In the genomic region with DNA sequence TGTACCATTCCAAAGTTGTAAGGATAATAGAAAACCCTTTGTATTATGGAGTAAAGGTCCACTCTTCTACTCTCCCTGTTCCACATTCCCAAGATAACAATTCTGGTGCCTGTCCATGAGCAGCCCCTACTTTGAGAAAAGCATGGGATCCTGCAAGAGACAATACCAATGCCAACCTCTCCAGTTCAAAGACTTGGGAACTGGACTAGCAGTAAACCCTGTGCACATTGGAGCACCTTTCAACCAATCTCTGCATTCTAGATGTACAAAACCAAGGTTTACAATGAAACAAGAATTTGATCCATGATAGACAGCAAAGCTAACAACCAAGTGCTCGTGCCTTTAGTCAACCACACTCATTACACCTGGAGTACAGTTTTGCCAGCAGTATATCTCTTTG, we compare ENCODE assay signal across 8 mouse cellular contexts. TPM values are rescaled to one million over a fixed set of nuclear protein-coding genes. Genes with fewer than 3 reads are reported as not detected.
DNase-seq lines count a peak whose midpoint lies in the region; ATAC-seq and TF ChIP-seq lines count a peak whose summit lies in the region.

No protein-coding gene starts in this region.

- DNase-seq in heart, adult 18-20 months = no peak
- DNase-seq in MEL (ENCODE audit: low read depth, low spot score) = peak; percentile 27
- no peak for DNase-seq in hindbrain, embryonic 10.5 days (ENCODE audit: low spot score)
- peak; percentile 83 for DNase-seq in midbrain, embryonic 11.5 days (ENCODE audit: low spot score, missing footprints)
- DNase-seq in left cerebral cortex, adult 18-20 months (ENCODE audit: low spot score in 2 of 2) = no peak
- DNase-seq in urinary bladder, postnatal 36 days (ENCODE audit: low spot score in 2 of 2) = no peak
- DNase-seq in kidney, postnatal 25 days = no peak

- ATAC-seq in heart, embryonic 14.5 days (ENCODE audit: insufficient number of reproducible peaks, insufficient read depth, low FRiP score, low read depth) = no peak
- ATAC-seq in midbrain, embryonic 11.5 days (ENCODE audit: low FRiP score) = no peak

- no peaks in the 10 kb centered on the region for H3K27me3 ChIP-seq in heart, embryonic 14.5 days (ENCODE audit: control insufficient read depth, insufficient read depth, low read length)
- H3K27me3 ChIP-seq in MEL (ENCODE audit: control insufficient read depth in 1 of 2, insufficient read depth in 2 of 2, low read length in 2 of 2) = no peaks in the 10 kb centered on the region
- no peaks in the 10 kb centered on the region for H3K27me3 ChIP-seq in hindbrain, embryonic 10.5 days (ENCODE audit: insufficient read depth, poor library complexity, severe bottlenecking)
- H3K27me3 ChIP-seq in midbrain, embryonic 11.5 days (ENCODE audit: control insufficient read depth, insufficient read depth, low read length) = no peaks in the 10 kb centered on the region

- TF ChIP-seq EP300 in MEL (IDR thresholded peaks at IDR 0.05; ENCODE audit: low read depth in 1 of 2, low read length in 2 of 2) = no peak

- peak overlapping the region; percentile 85 for H3K9ac ChIP-seq in heart, embryonic 14.5 days (ENCODE audit: low read length)
- H3K9ac ChIP-seq in MEL (ENCODE audit: control insufficient read depth, low read depth, low read length, poor library complexity, severe bottlenecking) = peak overlapping the region; percentile 64
- H3K9ac ChIP-seq in midbrain, embryonic 11.5 days (ENCODE audit: low read length) = peak overlapping the region; percentile 73

- H3K9me3 ChIP-seq in heart, embryonic 14.5 days (ENCODE audit: control insufficient read depth, low read length) = no peaks in the 10 kb centered on the region
- H3K9me3 ChIP-seq in MEL (replicated peaks; ENCODE audit: insufficient read depth, low read length) = no peaks in the 10 kb centered on the region
- no peaks in the 10 kb centered on the region; the same call in 1 of the 2 replicates for H3K9me3 ChIP-seq in hindbrain, embryonic 10.5 days
- no peaks in the 10 kb centered on the region for H3K9me3 ChIP-seq in midbrain, embryonic 11.5 days (ENCODE audit: control insufficient read depth, low read length)

- no peak for TF ChIP-seq CTCF in MEL (IDR thresholded peaks at IDR 0.05 in 2 of 3, conservative IDR thresholded peaks at IDR 0.05 in 1 of 3; ENCODE audit: control insufficient read depth in 1 of 3, insufficient read depth in 1 of 3, low read depth in 2 of 3, low read length in 3 of 3, poor library complexity in 1 of 3, severe bottlenecking in 1 of 3)

- peak overlapping the region; percentile 74 for H3K4me2 ChIP-seq in heart, embryonic 14.5 days (ENCODE audit: low read length)
- H3K4me2 ChIP-seq in midbrain, embryonic 11.5 days = peak overlapping the region; percentile 71

- TF ChIP-seq POLR2A in MEL (IDR thresholded peaks at IDR 0.05; ENCODE audit: control insufficient read depth in 1 of 2, insufficient read depth in 1 of 2, low read depth in 1 of 2, low read length in 2 of 2, poor library complexity in 1 of 2) = no peak

- H3K4me1 ChIP-seq in heart, embryonic 14.5 days (ENCODE audit: control insufficient read depth in 2 of 2, insufficient read depth in 2 of 2, low read length in 2 of 2) = no peaks in the 10 kb centered on the region
- peaks cover 0 to 17% of the 10 kb centered on the region in 2 experiments; a peak in 2 of 4 replicates for H3K4me1 ChIP-seq in MEL (ENCODE audit: control insufficient read depth in 1 of 2, insufficient read depth in 2 of 2, low read length in 2 of 2)
- H3K4me1 ChIP-seq in hindbrain, embryonic 10.5 days (replicated peaks) = peaks cover 16% of the 10 kb centered on the region
- H3K4me1 ChIP-seq in midbrain, embryonic 11.5 days (ENCODE audit: control insufficient read depth, insufficient read depth, low read length) = 0 out of 2 replicates have a peak, but pooled peaks cover 3% of the 10 kb centered on the region

- H3K36me3 ChIP-seq in heart, embryonic 14.5 days (ENCODE audit: control insufficient read depth, insufficient read depth, low read length) = peaks cover 36% of the 10 kb centered on the region
- peaks cover 0 to 12% of the 10 kb centered on the region in 2 experiments; a peak in 3 of 4 replicates for H3K36me3 ChIP-seq in MEL (ENCODE audit: control insufficient read depth in 1 of 2, insufficient read depth in 2 of 2, low read length in 2 of 2)
- peaks cover 40% of the 10 kb centered on the region for H3K36me3 ChIP-seq in hindbrain, embryonic 10.5 days
- peaks cover 10% of the 10 kb centered on the region; the same call in 1 of the 2 replicates for H3K36me3 ChIP-seq in midbrain, embryonic 11.5 days (ENCODE audit: control insufficient read depth, insufficient read depth, low read length)

- 19% methylated on average over 1 of the region's 1 CpGs for WGBS in heart, embryonic 14.5 days
- WGBS in hindbrain, embryonic 10.5 days = 37% methylated on average over 1 of the region's 1 CpGs
- 28% methylated on average over 1 of the region's 1 CpGs for WGBS in midbrain, embryonic 11.5 days

- H3K27ac ChIP-seq in heart, embryonic 14.5 days (replicated peaks in 1 of 2; ENCODE audit: control insufficient read depth in 1 of 2, insufficient read depth in 1 of 2, low read depth in 2 of 2, low read length in 2 of 2) = peak overlapping the region; percentile 95 to 99
- peak overlapping the region; percentile 74 for H3K27ac ChIP-seq in MEL (ENCODE audit: control insufficient read depth, low read depth, low read length)
- H3K27ac ChIP-seq in hindbrain, embryonic 10.5 days = peak overlapping the region; percentile 94
- no peak overlapping the region for H3K27ac ChIP-seq in midbrain, embryonic 11.5 days (ENCODE audit: low read depth, low read length)

- TF ChIP-seq RAD21 in MEL (IDR thresholded peaks at IDR 0.05; ENCODE audit: low read depth, low read length) = no peak

- peak overlapping the region; percentile 58 to 95 for H3K4me3 ChIP-seq in heart, embryonic 14.5 days (ENCODE audit: control insufficient read depth in 1 of 2, insufficient read depth in 1 of 2, low read depth in 1 of 2, low read length in 2 of 2)
- peak overlapping the region; percentile 52 to 71 for H3K4me3 ChIP-seq in MEL (ENCODE audit: control insufficient read depth in 1 of 2, insufficient read depth in 1 of 2, low read depth in 2 of 2, low read length in 2 of 2)
- H3K4me3 ChIP-seq in hindbrain, embryonic 10.5 days = peak overlapping the region; percentile 66
- peak overlapping the region; percentile 56 for H3K4me3 ChIP-seq in midbrain, embryonic 11.5 days (ENCODE audit: low read depth, low read length)

- peaks cover 18% of the 10 kb centered on the region for H3K79me2 ChIP-seq in MEL (ENCODE audit: control insufficient read depth, insufficient read depth, low read length, poor library complexity)

RNA-seq across cellular contexts. Expression of a gene that starts 4.5 kb away (rescaled TPM):
- polyA plus RNA-seq in heart, embryonic 14.5 days (2014; fragmentation: Nextera tagmentation; extraction: Ambion mirVana) = 150 and 157 TPM in 2 replicates
- 10 to 100 TPM; 85.9 to 91.8 TPM for total RNA-seq in heart, adult 18-20 months (2021)
- 111 and 155 TPM in 2 replicates for total RNA-seq in MEL (2012; rRNA removed)
- polyA plus RNA-seq in MEL (2012; ENCODE audit: insufficient read depth in 1 of 2, insufficient read length in 2 of 2, low read depth in 1 of 2, low replicate concordance in 2 of 2, missing spikeins in 1 of 2) = 100 to 1,000 TPM; 147 to 233 TPM
- polyA plus RNA-seq in hindbrain, embryonic 10.5 days (2016; fragmentation: Nextera tagmentation; extraction: Ambion mirVana) = 215 and 271 TPM in 2 replicates
- 178 and 185 TPM in 2 replicates for polyA plus RNA-seq in midbrain, embryonic 11.5 days (2014; fragmentation: Nextera tagmentation; extraction: Ambion mirVana)
- total RNA-seq in left cerebral cortex, adult 18-20 months (2021) = 10 to 100 TPM; 44.0 to 49.5 TPM

RNA-seq across cellular contexts. Expression of a gene that starts 9.4 kb away (rescaled TPM):
- polyA plus RNA-seq in heart, embryonic 14.5 days (2014; fragmentation: Nextera tagmentation; extraction: Ambion mirVana) = 13.9 and 17.8 TPM in 2 replicates
- total RNA-seq in heart, adult 18-20 months (2021) = 10 to 100 TPM; 31.0 to 35.2 TPM
- 52.2 and 55.5 TPM in 2 replicates for total RNA-seq in MEL (2012; rRNA removed)
- polyA plus RNA-seq in MEL (2012; ENCODE audit: insufficient read depth in 1 of 2, insufficient read length in 2 of 2, low read depth in 1 of 2, low replicate concordance in 2 of 2, missing spikeins in 1 of 2) = 100 to 1,000 TPM; 130 to 157 TPM
- polyA plus RNA-seq in hindbrain, embryonic 10.5 days (2016; fragmentation: Nextera tagmentation; extraction: Ambion mirVana) = 23.5 and 24.4 TPM in 2 replicates
- polyA plus RNA-seq in midbrain, embryonic 11.5 days (2014; fragmentation: Nextera tagmentation; extraction: Ambion mirVana) = 24.3 and 25.2 TPM in 2 replicates
- total RNA-seq in left cerebral cortex, adult 18-20 months (2021) = 10 to 100 TPM; 35.3 to 39.6 TPM

RNA-seq across cellular contexts. Expression of a gene that starts 25.5 kb away (rescaled TPM):
- 455 and 540 TPM in 2 replicates for polyA plus RNA-seq in heart, embryonic 14.5 days (2014; fragmentation: Nextera tagmentation; extraction: Ambion mirVana)
- total RNA-seq in heart, adult 18-20 months (2021) = 100 to 1,000 TPM; 240 to 275 TPM
- 3,229 and 3,230 TPM in 2 replicates for total RNA-seq in MEL (2012; rRNA removed)
- polyA plus RNA-seq in MEL (2012; ENCODE audit: insufficient read depth in 1 of 2, insufficient read length in 2 of 2, low read depth in 1 of 2, low replicate concordance in 2 of 2, missing spikeins in 1 of 2) = 100 to 1,000 TPM in 1 of 2 experiments, not detected in 1; 232 TPM
- polyA plus RNA-seq in hindbrain, embryonic 10.5 days (2016; fragmentation: Nextera tagmentation; extraction: Ambion mirVana) = 697 and 756 TPM in 2 replicates
- polyA plus RNA-seq in midbrain, embryonic 11.5 days (2014; fragmentation: Nextera tagmentation; extraction: Ambion mirVana) = 661 and 713 TPM in 2 replicates
- 100 to 1,000 TPM; 188 to 216 TPM for total RNA-seq in left cerebral cortex, adult 18-20 months (2021)

RNA-seq across cellular contexts. Expression of a gene that starts 36.6 kb away (rescaled TPM):
- polyA plus RNA-seq in heart, embryonic 14.5 days (2014; fragmentation: Nextera tagmentation; extraction: Ambion mirVana) = 59.5 and 64.5 TPM in 2 replicates
- total RNA-seq in heart, adult 18-20 months (2021) = 10 to 100 TPM; 45.4 to 47.6 TPM
- total RNA-seq in MEL (2012; rRNA removed) = 26.1 and 28.0 TPM in 2 replicates
- polyA plus RNA-seq in MEL (2012; ENCODE audit: insufficient read depth in 1 of 2, insufficient read length in 2 of 2, low read depth in 1 of 2, low replicate concordance in 2 of 2, missing spikeins in 1 of 2) = 10 to 100 TPM in 1 of 2 experiments, not detected in 1; 34.1 TPM
- polyA plus RNA-seq in hindbrain, embryonic 10.5 days (2016; fragmentation: Nextera tagmentation; extraction: Ambion mirVana) = 70.6 and 76.1 TPM in 2 replicates
- polyA plus RNA-seq in midbrain, embryonic 11.5 days (2014; fragmentation: Nextera tagmentation; extraction: Ambion mirVana) = 57.9 and 60.9 TPM in 2 replicates
- 10 to 100 TPM; 60.4 to 62.5 TPM for total RNA-seq in left cerebral cortex, adult 18-20 months (2021)

RNA-seq across cellular contexts. Expression of a gene that starts 37.0 kb away (rescaled TPM):
- polyA plus RNA-seq in heart, embryonic 14.5 days (2014; fragmentation: Nextera tagmentation; extraction: Ambion mirVana) = 15.2 and 17.3 TPM in 2 replicates
- total RNA-seq in heart, adult 18-20 months (2021) = 10 to 100 TPM; 17.7 to 23.5 TPM
- 5.0 and 5.6 TPM in 2 replicates for total RNA-seq in MEL (2012; rRNA removed)
- 1 to 10 TPM in 1 of 2 experiments, not detected in 1; 9.5 TPM for polyA plus RNA-seq in MEL (2012; ENCODE audit: insufficient read depth in 1 of 2, insufficient read length in 2 of 2, low read depth in 1 of 2, low replicate concordance in 2 of 2, missing spikeins in 1 of 2)
- polyA plus RNA-seq in hindbrain, embryonic 10.5 days (2016; fragmentation: Nextera tagmentation; extraction: Ambion mirVana) = 3.6 and 5.2 TPM in 2 replicates
- polyA plus RNA-seq in midbrain, embryonic 11.5 days (2014; fragmentation: Nextera tagmentation; extraction: Ambion mirVana) = 4.3 and 4.4 TPM in 2 replicates
- 1 to 10 TPM; 3.0 to 3.3 TPM for total RNA-seq in left cerebral cortex, adult 18-20 months (2021)

Comparison
In these comparisons a context has a peak if more than half of its experiments do, and no peak if none do; other contexts are left out.
1. DNase-seq: peak in MEL (single experiment) and midbrain, embryonic 11.5 days (single experiment); none in heart, adult 18-20 months (0 of 2), hindbrain, embryonic 10.5 days (single experiment), left cerebral cortex, adult 18-20 months (0 of 2), urinary bladder, postnatal 36 days (0 of 2) and kidney, postnatal 25 days (0 of 2).
2. Peak in every context shown above with its lines, with median percentiles within 50 percentile points of each other: H3K4me3 ChIP-seq and H3K9ac ChIP-seq.